Mouse (Mus musculus) MEL (cell line): Measurements from ENCODE around the gene Hexdc. TPM values are rescaled to one million over a fixed set of nuclear protein-coding genes. Genes with fewer than 3 reads are reported as not detected.

ENCODE experiments used
- DNase-seq: peaks from one replicate; pipeline ENCODE4 v3.0.0; 2011; ENCODE audit warnings: low read depth, low spot score
- H3K27ac ChIP-seq: 2 replicates; pipeline ENCODE4 v1.5.1; 2012; ENCODE audit warnings: low read depth, mild to moderate bottlenecking, control low read depth, low read length, moderate library complexity; ENCODE audit not compliant: control insufficient read depth
- H3K27me3 ChIP-seq, 2 experiments: fragments of 150-350 bp in 1 of 2; sonication (generic) in 1 of 2; 2 replicates each; pipeline ENCODE4 v1.6.1; 2012; ENCODE audit warnings: low read length in 2 of 2, mild to moderate bottlenecking in 2 of 2, improper control_type of control experiment in 1 of 2, moderate library complexity in 1 of 2; ENCODE audit not compliant: insufficient read depth in 2 of 2, control insufficient read depth in 1 of 2
- H3K36me3 ChIP-seq, 2 experiments: 2 replicates each; pipeline ENCODE4 v1.6.1; 2012 to 2014; ENCODE audit warnings: low read length in 2 of 2, improper control_type of control experiment in 1 of 2, inconsistent platforms in 1 of 2, mild to moderate bottlenecking in 1 of 2; ENCODE audit not compliant: insufficient read depth in 2 of 2, control insufficient read depth in 1 of 2
- H3K4me1 ChIP-seq, 2 experiments: fragments of 150-350 bp in 1 of 2; sonication (generic) in 1 of 2; 2 replicates each; pipeline ENCODE4 v1.6.1; 2012; ENCODE audit warnings: low read length in 2 of 2, improper control_type of control experiment in 1 of 2, mild to moderate bottlenecking in 1 of 2; ENCODE audit not compliant: insufficient read depth in 2 of 2, control insufficient read depth in 1 of 2
- H3K4me3 ChIP-seq, 2 experiments: fragments of 150-350 bp in 1 of 2; sonication (generic) in 1 of 2; 2 replicates each; pipeline ENCODE4 v1.5.1; 2012; ENCODE audit warnings: low read depth in 2 of 2, low read length in 2 of 2, mild to moderate bottlenecking in 2 of 2, moderate library complexity in 2 of 2, control low read depth in 1 of 2, improper control_type of control experiment in 1 of 2; ENCODE audit not compliant: control insufficient read depth in 1 of 2, insufficient read depth in 1 of 2
- H3K79me2 ChIP-seq: 2 replicates; pipeline ENCODE4 v1.6.1; 2012; ENCODE audit warnings: mild to moderate bottlenecking, low read length, moderate library complexity; ENCODE audit not compliant: control insufficient read depth, poor library complexity, insufficient read depth
- H3K9ac ChIP-seq: 2 replicates; pipeline ENCODE4 v1.6.1; 2012; ENCODE audit warnings: low read depth, mild to moderate bottlenecking, control low read depth, low read length, moderate library complexity; ENCODE audit not compliant: control insufficient read depth, poor library complexity, severe bottlenecking
- H3K9me3 ChIP-seq: fragments of 150-350 bp; sonication (generic); replicated peaks from 2 replicates; pipeline ENCODE4 v1.6.1; 2012; ENCODE audit warnings: mild to moderate bottlenecking, low read length, improper control_type of control experiment, moderate library complexity; ENCODE audit not compliant: insufficient read depth
- CHD2 ChIP-seq: IDR thresholded peaks from 2 replicates; pipeline ENCODE4 v1.6.1; 2011; ENCODE audit warnings: low read length, improper control_type of control experiment
- CTCF ChIP-seq, 3 experiments: IDR thresholded peaks in 2 of 3; conservative IDR thresholded peaks in 1 of 3; 2 replicates each; pipeline ENCODE4 v1.5.1; 2011 to 2012; ENCODE audit warnings: low read length in 3 of 3, low read depth in 2 of 3, mild to moderate bottlenecking in 2 of 3, improper control_type of control experiment in 1 of 3, inconsistent platforms in 1 of 3, mixed read lengths in 1 of 3, moderate library complexity in 1 of 3; ENCODE audit not compliant: control insufficient read depth in 1 of 3, insufficient read depth in 1 of 3, poor library complexity in 1 of 3, severe bottlenecking in 1 of 3
- E2F4 ChIP-seq: IDR thresholded peaks from 2 replicates; pipeline ENCODE4 v1.6.1; 2011; ENCODE audit warnings: low read depth, low read length, improper control_type of control experiment, borderline replicate concordance
- ELF1 ChIP-seq: IDR thresholded peaks from 2 replicates; pipeline ENCODE4 v1.6.1; 2014; ENCODE audit warnings: low read depth, mild to moderate bottlenecking, inconsistent platforms, low read length, improper control_type of control experiment, moderate library complexity
- ETS1 ChIP-seq: IDR thresholded peaks from 2 replicates; pipeline ENCODE4 v1.6.1; 2012; ENCODE audit warnings: low read depth, mild to moderate bottlenecking, inconsistent platforms, low read length, improper control_type of control experiment, moderate library complexity
- GABPA ChIP-seq: IDR thresholded peaks from 2 replicates; pipeline ENCODE4 v1.6.1; 2012; ENCODE audit warnings: low read depth, mild to moderate bottlenecking, inconsistent platforms, low read length, improper control_type of control experiment, moderate library complexity
- GATA1 ChIP-seq: IDR thresholded peaks from 2 replicates; pipeline ENCODE4 v1.6.1; 2011; ENCODE audit warnings: low read depth, low read length, improper control_type of control experiment
- HCFC1 ChIP-seq: IDR thresholded peaks from 2 replicates; pipeline ENCODE4 v1.6.1; 2012; ENCODE audit warnings: low read depth, mild to moderate bottlenecking, inconsistent platforms, low read length, improper control_type of control experiment, moderate library complexity
- JUND ChIP-seq: IDR thresholded peaks from 2 replicates; pipeline ENCODE4 v1.6.1; 2011; ENCODE audit warnings: low read depth, mild to moderate bottlenecking, improper control_type of control experiment, low read length
- KAT2A ChIP-seq: conservative IDR thresholded peaks from 2 replicates; pipeline ENCODE4 v1.6.1; 2012; ENCODE audit warnings: low read depth, low read length, improper control_type of control experiment, inconsistent platforms
- MAFK ChIP-seq: IDR thresholded peaks from 2 replicates; pipeline ENCODE4 v1.6.1; 2011; ENCODE audit warnings: low read depth, mild to moderate bottlenecking, low read length, improper control_type of control experiment, borderline replicate concordance
- MAX ChIP-seq: IDR thresholded peaks from 2 replicates; pipeline ENCODE4 v1.6.1; 2011; ENCODE audit warnings: low read length, improper control_type of control experiment
- MEF2A ChIP-seq: IDR thresholded peaks from 2 replicates; pipeline ENCODE4 v1.6.1; 2014; ENCODE audit warnings: low read depth, mild to moderate bottlenecking, inconsistent platforms, low read length, improper control_type of control experiment; ENCODE audit not compliant: poor library complexity, insufficient replicate concordance, severe bottlenecking; ENCODE audit errors: extremely low read depth
- MYB ChIP-seq: IDR thresholded peaks from 2 replicates; pipeline ENCODE4 v1.6.1; 2011; ENCODE audit warnings: mild to moderate bottlenecking, low read depth, low read length, improper control_type of control experiment
- NELFE ChIP-seq: IDR thresholded peaks from 2 replicates; pipeline ENCODE4 v1.6.1; 2011; ENCODE audit warnings: low read depth, low read length, improper control_type of control experiment
- NRF1 ChIP-seq: IDR thresholded peaks from 2 replicates; pipeline ENCODE4 v1.6.1; 2014; ENCODE audit warnings: low read depth, mild to moderate bottlenecking, inconsistent platforms, low read length, improper control_type of control experiment, moderate library complexity; ENCODE audit not compliant: poor library complexity, insufficient read depth, severe bottlenecking
- POLR2AphosphoS2 ChIP-seq: IDR thresholded peaks from 2 replicates; pipeline ENCODE4 v1.6.1; 2011; ENCODE audit warnings: low read length, improper control_type of control experiment
- SMC3 ChIP-seq: IDR thresholded peaks from 2 replicates; pipeline ENCODE4 v1.6.1; 2011; ENCODE audit warnings: low read depth, low read length, improper control_type of control experiment
- TAL1 ChIP-seq: IDR thresholded peaks from 2 replicates; pipeline ENCODE4 v1.6.1; 2012; ENCODE audit warnings: mild to moderate bottlenecking, inconsistent platforms, low read length, moderate library complexity, mixed read lengths
- TBP ChIP-seq: IDR thresholded peaks from 2 replicates; pipeline ENCODE4 v1.8.0; 2011; ENCODE audit warnings: low read depth, low read length, improper control_type of control experiment
- TCF12 ChIP-seq: IDR thresholded peaks from 2 replicates; pipeline ENCODE4 v1.6.1; 2014; ENCODE audit warnings: low read depth, mild to moderate bottlenecking, inconsistent platforms, low read length, improper control_type of control experiment, moderate library complexity
- UBTF ChIP-seq: IDR thresholded peaks from 2 replicates; pipeline ENCODE4 v1.6.1; 2012; ENCODE audit warnings: low read depth, mild to moderate bottlenecking, inconsistent platforms, low read length, improper control_type of control experiment, moderate library complexity, borderline replicate concordance; ENCODE audit not compliant: insufficient read depth
- USF1 ChIP-seq: IDR thresholded peaks from 2 replicates; pipeline ENCODE4 v1.6.1; 2014; ENCODE audit warnings: low read depth, mild to moderate bottlenecking, inconsistent platforms, low read length, improper control_type of control experiment, moderate library complexity
- USF2 ChIP-seq, 2 experiments: IDR thresholded peaks; 2 replicates each; pipeline ENCODE4 v1.6.1; 2011 to 2012; ENCODE audit warnings: improper control_type of control experiment in 2 of 2, low read length in 2 of 2, borderline replicate concordance in 1 of 2, inconsistent platforms in 1 of 2, low read depth in 1 of 2, mild to moderate bottlenecking in 1 of 2; ENCODE audit not compliant: insufficient read depth in 1 of 2
- ZC3H11A ChIP-seq: IDR thresholded peaks from 2 replicates; pipeline ENCODE4 v1.6.1; 2012; ENCODE audit warnings: low read depth, mild to moderate bottlenecking, inconsistent platforms, low read length, improper control_type of control experiment
- ZKSCAN1 ChIP-seq: IDR thresholded peaks from 2 replicates; pipeline ENCODE4 v1.6.1; 2012; ENCODE audit warnings: low read depth, mild to moderate bottlenecking, inconsistent platforms, low read length, improper control_type of control experiment, moderate library complexity
- ZMIZ1 ChIP-seq: IDR thresholded peaks from 2 replicates; pipeline ENCODE4 v1.6.1; 2012; ENCODE audit warnings: low read depth, mild to moderate bottlenecking, inconsistent platforms, low read length, improper control_type of control experiment, moderate library complexity
- ZNF384 ChIP-seq: IDR thresholded peaks from 2 replicates; pipeline ENCODE4 v1.6.1; 2012; ENCODE audit warnings: low read depth, mild to moderate bottlenecking, inconsistent platforms, low read length, improper control_type of control experiment
- polyA plus RNA-seq, 2 experiments: library from polyadenylated mRNA; stranded (reverse) in 1 of 2; unstranded in 1 of 2; fragments of >175 nt in 1 of 2; fragments of >200 nt in 1 of 2; gene quantifications; 2 replicates each; pipeline versions ENCODE4 v1.2.1 to v1.2.4; 2012; ENCODE audit warnings: low replicate concordance in 2 of 2, low read depth in 1 of 2; ENCODE audit not compliant: insufficient read length in 2 of 2, insufficient read depth in 1 of 2, missing spikeins in 1 of 2
- total RNA-seq: library from RNA; depleted of rRNA; stranded (reverse); fragments of 300-350 nt; gene quantifications from 2 replicates; pipeline ENCODE4 v1.2.3, GENCODE M21; 2012

Gene Hexdc
- total and polyA plus RNA-seq, 3 experiments: 7.1 to 9.0 TPM; not detected in 1

- Histone ChIP-seq H3K27ac (no peak overlapping the region), H3K9me3 (no peaks in the 10 kb centered on the region), H3K4me1 (no peaks in the 10 kb centered on the region), H3K79me2 (no peaks in the 10 kb centered on the region), H3K9ac (no peak overlapping the region), H3K4me3 (no peak overlapping the region), H3K36me3 (peaks cover 0 to 21% of the 10 kb centered on the region in 2 experiments; a peak in 2 of 4 replicates), H3K27me3 (no peaks in the 10 kb centered on the region)
- no peak for DNase-seq
- TF ChIP-seq E2F4 (no peak), GATA1 (no peak), GABPA (no peak)
Measured at GRCm38 (mm10) chr11:121250196-121250595, 46.0 kb downstream of the Hexdc start.

DNA sequence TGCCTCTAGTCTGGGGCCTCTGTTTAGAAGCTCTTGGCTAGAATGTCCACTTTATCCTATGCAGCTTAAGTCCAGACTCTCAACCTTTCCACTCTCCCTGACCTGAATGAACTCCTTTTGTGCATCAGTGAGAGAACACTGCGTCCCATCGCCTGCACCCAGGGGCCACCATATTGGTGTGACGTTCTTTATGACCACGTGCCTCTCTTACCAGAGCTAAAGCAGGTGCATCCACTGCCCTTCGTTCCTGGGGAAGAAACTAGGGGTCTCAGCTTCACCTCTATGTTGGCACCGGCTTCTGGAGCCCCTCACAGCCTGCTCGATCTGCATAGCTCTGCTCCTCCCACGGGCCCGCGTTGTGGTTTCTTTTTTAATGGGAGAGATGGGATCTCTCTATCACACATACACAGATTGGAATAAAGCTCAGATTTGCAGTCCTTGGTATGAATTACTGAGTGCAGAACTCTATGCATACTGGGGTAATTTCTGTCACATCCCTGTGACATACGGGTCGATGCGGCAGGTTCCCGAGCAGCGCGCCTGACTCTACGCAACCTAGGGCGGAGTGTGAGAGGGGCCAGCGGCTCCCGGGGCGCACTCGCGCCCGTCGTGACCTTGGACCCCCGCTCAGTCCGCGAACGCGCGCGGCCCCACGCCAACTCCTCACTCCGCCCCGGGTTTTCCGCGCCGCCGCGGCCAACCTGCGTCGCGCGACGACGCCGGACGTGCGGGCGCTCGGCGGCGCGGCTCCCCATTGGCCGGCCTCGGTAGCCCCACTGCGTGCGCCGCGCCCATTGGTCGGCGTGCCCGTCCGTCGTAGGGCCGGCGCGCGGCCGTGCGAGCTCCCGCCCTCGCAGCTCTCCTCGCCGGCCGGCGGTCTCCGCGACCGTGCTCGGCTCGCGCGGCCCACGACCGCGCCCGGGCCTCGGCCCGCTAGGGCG lies 55.2 kb downstream of the Hexdc start, which contains the start of gene Foxk2:
TSS of gene Foxk2 (plus strand) at position 831 of the 941 bp plus-strand sequence.
- peaks cover 44% of the 10 kb centered on the region for H3K79me2 ChIP-seq
- H3K4me3 ChIP-seq: peak within 1 kb of the TSS; percentile 94 to 95
- H3K4me1 ChIP-seq: peaks cover 5 to 12% of the 10 kb centered on the region in 2 experiments
- H3K27me3 ChIP-seq: no peaks in the 10 kb centered on the region
- H3K9me3 ChIP-seq: no peaks in the 10 kb centered on the region
- H3K9ac ChIP-seq: peak within 1 kb of the TSS; percentile 96
- peak; percentile 94 for DNase-seq
- peaks cover 9 to 20% of the 10 kb centered on the region in 2 experiments for H3K36me3 ChIP-seq
- H3K27ac ChIP-seq: peak within 1 kb of the TSS; percentile 84
- TF ChIP-seq MYB: no peak
- no peak for TF ChIP-seq ZC3H11A
- TF ChIP-seq ZNF384: no peak
- TF ChIP-seq NELFE: peak; percentile 69
- peak; percentile 80; the same call in 1 of the 2 replicates for TF ChIP-seq ZMIZ1
- TF ChIP-seq ELF1: no peak
- no peak for TF ChIP-seq MEF2A
- TF ChIP-seq TAL1: no peak
- 0 out of 2 replicates have a peak, but pooled peaks have one; percentile 36 for TF ChIP-seq ETS1
- TF ChIP-seq SMC3: no peak
- peak; percentile 91 for TF ChIP-seq MAX
- peak; percentile 65; the same call in 1 of the 2 replicates for TF ChIP-seq TCF12
- peak; percentile 73 for TF ChIP-seq POLR2AphosphoS2
- no peak for TF ChIP-seq JUND
- no peak; the same call in 1 of the 2 replicates for TF ChIP-seq KAT2A
- no peak; the same call in 1 of the 2 replicates for TF ChIP-seq CHD2
- no peak for TF ChIP-seq MAFK
- no peak for TF ChIP-seq ZKSCAN1
- TF ChIP-seq CTCF (IDR thresholded peaks at IDR 0.05 in 2 of 3, conservative IDR thresholded peaks at IDR 0.05 in 1 of 3; ENCODE audit: control insufficient read depth in 1 of 3, insufficient read depth in 1 of 3, low read depth in 2 of 3, low read length in 3 of 3, poor library complexity in 1 of 3, severe bottlenecking in 1 of 3): 0 out of 6 replicates have a peak, but pooled peaks of 1 of the 3 experiments have one; percentile 0
- TF ChIP-seq USF1: peak; percentile 88
- 0 out of 4 replicates have a peak, but pooled peaks of 1 of the 2 experiments have one; percentile 39 for TF ChIP-seq USF2 (IDR thresholded peaks at IDR 0.05; ENCODE audit: borderline replicate concordance in 1 of 2, insufficient read depth in 1 of 2, low read depth in 1 of 2, low read length in 2 of 2)
- TF ChIP-seq UBTF: no peak
- peak; percentile 80 for TF ChIP-seq HCFC1
- TF ChIP-seq TBP: peak; percentile 20; the same call in 1 of the 2 replicates
- TF ChIP-seq NRF1: no peak
